Mouse (Mus musculus) yolk sac, embryonic 10.5 days (tissue): ENCODE measurements around the gene Nek4.

Experiments used
- DNase-seq: peaks from one replicate; pipeline ENCODE4 v3.0.0-alpha.2; 2017; ENCODE audit warnings: low spot score

Nek4 gene

DNA sequence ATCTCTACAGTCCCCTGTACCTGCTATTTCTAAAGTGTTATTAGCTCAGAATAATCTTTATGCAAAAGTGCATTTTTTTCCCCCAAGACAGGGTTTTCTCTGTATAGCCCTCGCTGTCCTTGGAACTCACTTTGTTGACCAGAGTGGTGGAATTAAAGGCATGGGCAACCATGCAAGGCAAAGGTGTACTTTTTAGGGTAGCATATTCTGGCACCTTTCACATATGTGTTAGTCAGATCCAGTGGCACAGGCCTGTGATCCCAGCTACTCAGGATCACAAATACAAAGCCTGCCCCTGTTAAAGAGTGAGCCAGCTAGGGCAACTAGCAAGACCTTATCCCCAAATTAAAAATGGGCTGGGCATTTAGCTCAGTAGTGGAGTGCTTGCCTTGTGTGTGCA lies 9.2 kb downstream of the Nek4 start:
- no peak for DNase-seq

GRCm38 (mm10) chr14:30974204-30974603 lies 23.0 kb downstream of the Nek4 start:
- peak; percentile 43 for DNase-seq

- peak; percentile 78 for DNase-seq
Measured at GRCm38 (mm10) chr14:30976222-30976621, 25.0 kb downstream of the Nek4 start.

- DNase-seq: no peak
Measured at GRCm38 (mm10) chr14:30996417-30996816, 45.2 kb downstream of the Nek4 start.

DNA sequence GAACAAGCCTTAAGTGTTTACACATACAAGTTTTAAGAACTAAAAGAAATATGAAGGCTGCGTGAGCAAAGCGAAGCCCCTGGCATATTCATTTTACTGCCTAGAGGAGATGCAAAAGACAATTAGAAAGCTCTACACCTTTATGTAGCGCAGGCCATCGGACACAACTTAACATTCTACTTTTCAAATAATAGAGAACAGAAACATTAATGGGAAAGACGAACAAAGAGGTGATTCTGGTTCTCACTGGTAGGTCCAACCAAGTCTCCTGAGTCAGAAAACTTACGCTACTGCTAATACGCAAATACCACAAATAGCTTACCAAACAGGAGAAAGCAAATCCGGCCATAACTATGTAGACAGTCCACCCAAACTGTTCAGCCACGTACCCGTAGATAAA lies 49.2 kb downstream of the Nek4 start:
- no peak for DNase-seq

DNA sequence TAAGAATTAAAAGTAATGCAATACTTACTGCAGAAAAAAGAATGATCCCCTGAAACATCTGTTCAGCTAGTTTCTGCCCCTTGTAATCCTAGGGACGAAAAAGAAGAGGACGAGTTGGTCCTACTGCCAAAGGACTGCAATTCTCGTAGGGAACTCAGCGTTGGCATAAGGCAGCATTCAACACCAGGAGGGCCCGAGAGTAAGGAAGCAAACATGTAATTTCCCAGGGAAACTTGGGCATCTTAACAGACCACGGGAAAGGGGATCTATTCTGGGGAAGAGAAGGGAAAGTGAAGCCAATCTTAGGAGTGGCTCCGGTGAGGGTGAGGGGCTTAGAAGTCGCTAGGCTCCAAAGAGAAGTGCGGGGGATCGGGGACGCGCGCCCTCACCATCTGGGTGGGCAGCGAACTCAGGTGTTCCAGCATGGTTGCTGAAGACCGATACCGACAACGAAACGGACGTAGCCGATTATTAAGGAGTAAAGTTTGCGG lies 49.7 kb downstream of the Nek4 start:
- DNase-seq: no peak

DNA sequence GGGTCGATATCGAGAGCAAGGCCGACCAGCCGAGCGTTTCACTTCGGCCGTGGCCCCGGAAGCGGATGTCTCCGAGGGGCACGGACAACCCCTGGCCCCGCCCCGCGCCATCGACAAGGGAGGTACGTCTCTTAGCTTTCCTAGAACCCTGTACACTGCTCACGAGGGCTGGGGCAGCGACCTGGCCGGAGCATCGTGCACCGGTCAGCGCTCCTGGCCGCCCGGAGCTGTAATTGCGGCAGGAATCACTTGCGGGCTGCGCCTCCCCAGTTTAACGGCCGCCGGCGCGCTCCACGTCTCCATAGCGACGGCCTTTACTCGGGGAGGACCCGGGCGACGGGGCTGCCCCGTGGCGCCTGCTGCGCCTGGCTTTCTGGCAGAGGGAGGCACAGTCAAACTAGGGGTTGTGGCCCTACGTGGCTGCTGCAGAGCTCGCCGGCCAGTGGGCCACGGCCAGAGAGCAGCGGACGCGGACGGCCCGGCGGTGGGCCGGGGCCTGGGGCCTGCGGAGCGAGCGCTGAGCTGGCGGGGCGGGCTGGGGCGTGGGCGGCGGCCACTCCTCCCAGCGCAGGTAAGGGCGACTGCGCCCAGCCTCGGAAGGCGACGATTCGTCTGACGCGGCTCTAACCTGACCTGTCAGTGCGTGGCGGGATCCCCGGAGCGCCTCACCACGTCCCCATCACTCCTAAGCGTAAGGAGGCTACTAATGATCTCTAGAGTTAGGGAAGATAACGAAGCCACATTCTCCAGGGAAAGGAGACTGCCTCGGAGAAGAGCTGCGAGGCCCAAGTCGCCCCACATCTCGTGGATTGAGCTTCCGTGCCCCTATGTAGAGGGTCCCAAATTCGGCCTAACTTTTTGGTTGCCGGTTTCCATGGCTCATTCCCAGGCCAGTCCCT lies 50.4 kb downstream of the Nek4 start, which contains the start of the genes Glt8d1 and Spcs1:
Gene Glt8d1 (plus strand): TSS at position 94 of the 899 bp plus-strand sequence.
Gene Spcs1 (minus strand): TSS at position 366 of the 899 bp plus-strand sequence.
- peak; percentile 93 for DNase-seq

DNA sequence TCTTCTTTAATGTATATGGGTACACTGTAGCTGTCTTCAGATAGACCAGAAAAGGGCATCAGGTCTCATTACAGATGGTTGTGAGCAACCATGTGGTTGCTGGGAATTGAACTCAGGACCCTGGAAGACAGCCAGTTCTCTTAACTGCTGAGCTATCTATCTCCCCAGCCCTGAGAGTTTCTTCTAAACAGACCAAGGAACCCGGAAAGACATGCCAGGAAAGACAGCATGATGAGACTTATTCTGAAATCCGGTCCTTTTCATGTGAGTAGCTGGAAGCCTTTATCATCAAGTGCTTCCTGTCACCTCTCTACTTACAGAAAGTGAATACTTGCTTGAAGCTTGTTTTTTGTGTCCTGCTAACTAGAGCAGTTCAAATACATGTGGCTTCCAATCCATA lies 53.4 kb downstream of the Nek4 start:
- no peak for DNase-seq

DNA sequence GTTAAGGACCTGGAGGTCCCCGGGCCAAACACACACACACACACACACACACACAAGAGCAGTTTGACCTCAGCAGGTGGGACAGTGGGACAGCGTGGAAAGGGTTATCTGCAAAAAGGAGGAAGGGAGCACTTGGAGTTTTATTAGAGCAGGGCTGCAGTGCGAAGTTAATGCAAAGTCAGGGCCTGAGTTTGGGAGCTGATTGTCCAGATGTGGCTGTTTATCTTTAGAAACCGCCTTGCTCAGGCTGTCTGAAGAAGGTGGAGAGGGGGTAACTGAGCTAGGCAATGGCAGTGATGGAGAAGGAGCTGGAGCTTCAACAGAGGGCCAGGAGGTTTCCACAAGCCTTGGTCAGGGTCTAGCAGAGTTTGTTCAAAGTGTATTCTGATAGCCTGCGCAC lies 55.6 kb downstream of the Nek4 start:
- no peak for DNase-seq

DNA sequence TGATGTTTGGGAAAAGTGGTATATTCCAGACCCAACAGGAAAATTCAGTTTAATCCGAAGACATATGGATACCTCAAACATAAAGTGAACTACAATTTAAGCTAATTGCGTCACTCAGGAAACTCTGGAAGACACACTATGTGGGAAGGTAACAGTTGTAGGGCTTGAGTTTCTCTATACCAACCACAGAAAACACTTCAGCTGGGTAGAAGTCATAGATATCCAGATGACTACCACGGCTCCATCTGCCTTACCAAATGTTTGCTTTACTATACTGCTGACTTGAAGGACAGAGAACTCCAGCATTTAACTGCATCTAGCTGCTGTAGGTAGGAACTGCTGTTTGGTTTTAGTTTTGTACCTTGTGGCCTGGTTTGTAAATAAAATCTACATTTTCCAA lies 60.4 kb downstream of the Nek4 start:
- no peak for DNase-seq

DNA sequence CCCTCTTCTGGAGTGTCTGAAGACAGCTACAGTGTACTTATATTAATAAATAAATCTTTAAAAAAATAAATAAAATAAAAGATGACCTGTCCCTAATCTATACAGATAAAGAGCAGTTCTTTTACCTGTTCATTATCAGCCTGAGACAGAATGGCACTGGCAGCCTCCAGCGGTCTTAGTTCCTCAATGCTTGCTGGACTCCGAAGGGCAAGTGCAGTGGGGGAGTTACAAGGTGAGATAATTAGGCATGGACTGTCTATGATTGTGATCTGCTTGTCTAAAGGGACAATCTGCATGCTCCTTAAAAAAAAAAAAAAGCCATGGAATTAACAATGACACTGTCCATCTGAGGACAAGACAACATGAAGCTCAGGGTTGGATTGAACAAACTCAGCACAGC lies 62.8 kb downstream of the Nek4 start:
- no peak for DNase-seq

- DNase-seq: no peak
Measured at GRCm38 (mm10) chr14:31016063-31016462, 64.9 kb downstream of the Nek4 start.

- DNase-seq: peak; percentile 49
Measured at GRCm38 (mm10) chr14:31017854-31018253, 66.7 kb downstream of the Nek4 start.

- DNase-seq: peak; percentile 96
Measured at GRCm38 (mm10) chr14:31018860-31019291, 67.7 kb downstream of the Nek4 start, which contains the start of the genes Pbrm1 and Gnl3. TSS of gene Pbrm1 (plus strand) at chr14:31019138. TSS of gene Gnl3 (minus strand) at chr14:31019152.

DNA sequence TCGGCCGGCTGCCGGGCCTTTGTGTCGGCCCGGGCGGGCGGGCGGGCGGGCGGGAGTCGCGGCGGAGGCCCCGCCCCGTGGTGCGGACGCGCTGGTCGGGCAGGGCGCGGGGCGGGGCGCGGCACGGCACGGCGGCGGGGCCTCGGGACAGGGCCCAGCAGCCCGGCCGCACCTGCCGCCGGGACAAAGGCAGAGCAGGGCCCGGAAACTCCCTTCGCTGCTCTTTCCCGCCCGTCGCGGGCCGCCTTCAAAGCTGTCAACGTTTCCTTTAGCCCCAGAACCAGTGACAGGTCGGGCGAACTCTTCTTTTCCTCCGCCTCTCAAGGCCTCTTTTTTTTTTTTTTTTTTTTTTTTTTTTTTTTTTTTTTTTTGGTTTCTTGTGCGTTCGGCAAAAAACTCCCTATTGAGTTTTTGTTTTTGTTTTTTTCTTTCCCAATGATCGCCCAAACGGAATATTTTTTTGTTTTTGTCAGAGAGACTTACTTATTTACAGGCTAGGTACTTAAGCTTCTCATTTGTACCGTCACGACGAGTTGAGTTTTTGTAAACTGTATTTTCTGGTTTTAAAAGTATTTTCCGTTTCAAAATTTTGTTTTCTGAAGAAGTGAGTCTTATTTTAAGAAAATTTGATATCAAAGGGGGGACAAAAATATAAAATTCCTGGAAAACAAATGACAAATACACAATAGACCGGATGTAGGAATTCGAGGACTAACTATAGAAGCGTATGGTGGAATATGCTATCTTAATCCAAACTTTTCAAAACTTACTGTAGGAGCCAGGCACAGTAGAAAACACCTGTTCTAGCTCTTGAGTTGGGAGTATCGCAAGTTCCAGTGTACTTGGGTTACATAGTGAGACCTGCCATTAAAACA lies 68.4 kb downstream of the Nek4 start:
- peak; percentile 87 for DNase-seq

- no peak for DNase-seq
Measured at GRCm38 (mm10) chr14:31022579-31022978, 71.4 kb downstream of the Nek4 start.

DNA sequence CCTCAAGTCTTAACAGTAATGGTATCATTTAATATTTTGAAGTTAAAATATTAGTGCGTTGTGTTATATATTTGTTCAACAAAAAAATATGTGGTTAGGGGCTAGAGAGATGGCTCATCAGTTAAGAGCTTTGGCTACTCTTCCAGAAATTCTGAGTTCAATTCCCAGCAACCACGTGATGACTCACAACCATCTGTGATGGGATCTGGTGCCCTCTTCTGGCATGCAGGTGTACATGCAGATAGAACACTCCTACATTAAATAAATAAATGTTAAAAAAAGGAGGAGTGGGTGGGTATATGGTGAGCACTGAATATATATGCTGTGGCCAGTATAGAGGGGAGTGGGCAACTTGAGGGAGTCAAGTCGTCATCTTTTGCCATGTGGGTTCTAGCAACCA lies 74.6 kb downstream of the Nek4 start:
- DNase-seq: no peak
